Mouse (Mus musculus) hematopoietic stem cell, adult 5-6 weeks (primary cell): Measurements from ENCODE around the gene Pi16. TPM values are rescaled to one million over a fixed set of nuclear protein-coding genes. Genes with fewer than 3 reads are reported as not detected.

Experiments used
- ATAC-seq, 2 experiments: fragments of 125-278 bp in 1 of 2; replicated peaks in 1 of 2; 2 replicates each; pipeline ENCODE4 v1.8.0; 2016 to 2017; ENCODE audit warnings: inconsistent platforms in 2 of 2, mild to moderate bottlenecking in 2 of 2, moderate number of reproducible peaks in 2 of 2, low read depth in 1 of 2, moderate TSS enrichment in 1 of 2; ENCODE audit not compliant: low FRiP score in 2 of 2, poor library complexity in 2 of 2, severe bottlenecking in 2 of 2, insufficient read depth in 1 of 2, low TSS enrichment in 1 of 2
- total RNA-seq: library from RNA; stranded (forward); fragments of 172-1452, 232-1000 nt; gene quantifications from 2 replicates; pipeline ENCODE4 v1.2.3, GENCODE M21; 2017

Pi16 gene
- total RNA-seq, 1 experiment from 2014 or later = 1.8 TPM

- ATAC-seq = no peak
Measured at GRCm38 (mm10) chr17:29321765-29322602, 4.5 kb downstream of the Pi16 start.

DNA sequence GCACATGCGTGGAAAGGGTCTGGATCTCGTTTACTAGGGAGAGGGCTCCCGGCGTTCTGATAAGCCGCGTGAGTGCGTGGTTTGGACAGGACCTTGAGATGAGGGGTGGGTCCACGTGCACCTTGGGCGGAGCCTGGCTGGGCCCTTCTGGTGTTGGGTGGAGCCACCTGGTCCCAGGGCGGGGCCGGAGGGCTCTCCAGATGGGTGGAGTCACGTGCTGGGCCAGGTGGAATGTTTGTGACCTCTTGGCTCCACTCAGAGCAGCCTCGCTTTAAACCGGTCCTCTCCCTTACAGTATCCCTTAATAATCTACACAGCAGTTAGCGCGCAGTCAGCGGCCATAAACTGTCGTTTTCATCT lies 5.1 kb downstream of the Pi16 start:
- no peak for ATAC-seq

DNA sequence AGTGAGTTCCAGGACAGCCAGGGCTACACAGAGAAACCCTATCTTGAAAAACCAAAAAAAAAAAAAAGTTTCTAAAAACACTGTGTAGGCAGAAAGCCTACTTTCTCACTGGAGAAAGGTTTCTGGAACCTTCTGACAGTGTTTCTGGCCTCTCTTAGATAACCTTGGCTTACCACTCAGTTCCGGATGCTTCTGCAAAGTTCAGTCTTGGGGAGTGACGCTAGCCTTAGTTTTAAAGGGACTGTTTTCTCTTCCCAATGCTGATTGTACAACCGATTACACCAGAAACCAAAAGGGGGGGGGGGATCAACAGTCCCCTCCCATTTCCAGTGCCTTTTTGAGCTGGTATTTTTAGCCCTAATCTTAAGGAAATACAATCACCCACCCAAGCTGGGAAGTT lies 6.1 kb downstream of the Pi16 start:
- ATAC-seq = no peak

DNA sequence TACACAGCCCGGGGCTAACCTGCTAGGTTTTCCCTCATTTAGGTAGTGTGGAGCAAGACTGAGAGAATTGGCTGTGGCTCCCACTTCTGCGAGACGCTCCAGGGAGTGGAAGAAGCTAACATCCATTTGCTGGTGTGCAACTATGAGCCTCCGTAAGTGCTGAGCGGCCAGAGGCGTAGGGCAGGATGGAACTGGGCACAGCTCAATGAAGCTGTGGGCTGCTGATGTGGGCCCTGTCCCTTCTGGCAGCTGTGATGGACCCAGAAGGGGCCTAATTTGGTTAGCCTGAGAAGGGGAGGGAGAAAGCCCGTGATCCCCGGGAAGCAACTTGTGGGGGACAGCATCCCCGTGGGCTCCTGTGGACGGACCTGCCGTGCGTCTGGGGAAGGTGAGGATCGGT lies 8.4 kb downstream of the Pi16 start:
- no peak for ATAC-seq

GRCm38 (mm10) chr17:29326531-29327529 lies 9.3 kb downstream of the Pi16 start:
- ATAC-seq = 0 out of 4 replicates have a peak, but pooled peaks of 1 of the 2 experiments have one; percentile 23

GRCm38 (mm10) chr17:29327691-29328090 lies 10.2 kb downstream of the Pi16 start:
- no peak for ATAC-seq

DNA sequence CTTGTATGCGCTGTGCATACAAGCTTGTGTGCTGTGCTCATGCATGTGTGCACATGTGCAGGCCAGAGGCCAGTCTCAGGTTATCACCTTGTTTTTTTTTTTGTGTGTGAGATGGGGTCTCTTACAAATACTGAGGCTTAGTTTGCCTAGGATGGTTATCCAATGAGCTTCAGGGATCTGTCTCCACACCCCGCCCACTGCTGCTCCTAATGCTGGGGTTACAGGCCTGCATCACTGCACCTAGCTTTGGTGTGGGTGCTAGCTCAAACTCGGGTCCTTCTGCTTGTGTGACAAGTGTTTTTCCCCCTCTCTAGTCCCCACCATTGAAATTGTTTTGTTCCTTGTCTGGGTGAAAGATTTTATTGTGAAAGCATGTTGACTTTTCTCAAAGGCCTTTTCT lies 12.7 kb downstream of the Pi16 start:
- no peak for ATAC-seq

- no peak for ATAC-seq
Measured at GRCm38 (mm10) chr17:29330671-29331410, 13.4 kb downstream of the Pi16 start.

DNA sequence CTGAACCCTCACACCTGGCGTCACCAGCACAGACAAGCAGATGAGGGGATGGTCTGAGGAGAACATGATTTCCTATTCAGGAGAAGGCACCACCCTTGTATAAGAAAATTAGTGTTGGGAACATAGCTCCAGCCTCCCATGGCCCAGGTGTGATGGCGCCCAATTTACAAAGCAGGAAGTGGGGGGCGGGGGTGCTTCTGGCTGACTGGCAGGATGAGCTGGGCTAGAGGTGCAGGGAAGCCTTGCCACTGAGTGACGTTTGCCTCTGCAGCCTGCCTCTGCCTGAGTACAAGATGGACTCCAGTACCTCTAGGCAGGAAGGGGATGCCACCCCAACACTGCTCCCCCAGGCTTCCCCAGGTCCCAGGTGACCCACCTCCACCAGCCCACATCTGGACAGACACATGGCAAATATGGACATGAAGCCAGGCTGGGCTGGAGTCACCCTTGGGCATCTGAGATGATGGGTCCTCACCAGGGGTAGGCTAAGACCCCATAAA lies 14.8 kb downstream of the Pi16 start:
- no peak for ATAC-seq

DNA sequence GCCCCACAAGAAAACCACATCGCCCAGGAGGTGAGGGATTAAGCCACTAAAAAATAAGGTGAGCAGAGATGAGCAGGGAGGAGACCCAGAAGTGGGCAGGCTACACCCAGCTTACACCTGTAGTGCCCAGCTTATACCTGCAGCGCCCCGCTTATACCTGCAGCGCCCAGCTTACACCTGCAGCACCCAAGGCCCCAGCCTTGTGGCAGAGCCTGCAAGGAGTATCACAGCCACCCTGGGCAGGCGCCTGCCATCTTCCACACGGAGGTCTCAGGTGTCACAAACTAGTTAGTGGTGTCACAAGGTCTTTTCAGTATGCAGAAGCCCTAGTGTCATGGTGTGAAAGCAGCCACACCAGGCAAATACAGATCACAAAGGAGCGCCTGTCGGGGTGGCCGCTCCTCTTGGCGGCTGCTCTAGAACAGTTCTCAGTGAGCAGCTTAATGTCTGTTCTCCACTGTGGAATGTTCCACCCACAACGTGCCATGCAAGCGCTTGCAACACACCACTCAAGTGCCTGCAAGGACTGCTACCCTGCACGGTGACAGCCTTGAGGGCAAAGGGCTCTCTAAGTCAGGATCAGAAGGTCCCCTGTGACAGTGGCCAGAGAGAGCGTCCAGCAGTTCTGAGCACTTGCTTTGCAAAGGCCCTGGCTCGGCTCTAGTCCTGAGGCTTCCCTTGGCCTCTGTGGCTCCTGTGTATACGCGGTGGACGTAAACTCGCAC lies 18.9 kb downstream of the Pi16 start:
- no peak for ATAC-seq

GRCm38 (mm10) chr17:29337979-29338823 lies 20.7 kb downstream of the Pi16 start:
- ATAC-seq = no peak

DNA sequence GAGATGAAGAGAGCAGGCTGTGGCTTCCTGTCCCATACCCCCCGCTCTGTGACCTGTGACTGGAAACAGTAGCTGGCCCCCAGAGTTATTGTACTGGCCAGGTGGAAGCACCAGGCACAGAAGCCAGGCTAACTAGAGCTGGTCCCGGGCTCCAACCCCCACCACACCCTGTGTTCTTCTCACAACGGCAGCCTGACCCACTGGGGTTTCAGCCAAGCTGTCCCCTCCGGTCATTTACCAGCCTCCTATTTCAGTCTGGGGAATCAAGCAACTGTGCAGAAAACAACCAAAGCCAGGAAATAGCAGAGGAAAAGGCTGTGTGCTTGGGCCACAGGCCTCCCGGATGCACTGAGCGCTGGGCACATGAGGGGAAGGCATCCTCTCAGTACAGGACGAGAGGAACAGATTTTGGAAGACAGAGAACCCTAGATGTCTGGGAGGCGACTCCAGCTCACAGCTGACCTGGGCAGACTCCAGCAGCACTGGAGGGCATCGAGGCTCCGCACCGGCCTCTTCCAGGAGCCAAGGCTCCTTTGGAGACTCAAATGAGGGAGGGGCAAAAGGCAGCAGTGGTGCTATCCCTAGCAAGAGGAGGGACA lies 21.8 kb downstream of the Pi16 start:
- ATAC-seq = no peak

DNA sequence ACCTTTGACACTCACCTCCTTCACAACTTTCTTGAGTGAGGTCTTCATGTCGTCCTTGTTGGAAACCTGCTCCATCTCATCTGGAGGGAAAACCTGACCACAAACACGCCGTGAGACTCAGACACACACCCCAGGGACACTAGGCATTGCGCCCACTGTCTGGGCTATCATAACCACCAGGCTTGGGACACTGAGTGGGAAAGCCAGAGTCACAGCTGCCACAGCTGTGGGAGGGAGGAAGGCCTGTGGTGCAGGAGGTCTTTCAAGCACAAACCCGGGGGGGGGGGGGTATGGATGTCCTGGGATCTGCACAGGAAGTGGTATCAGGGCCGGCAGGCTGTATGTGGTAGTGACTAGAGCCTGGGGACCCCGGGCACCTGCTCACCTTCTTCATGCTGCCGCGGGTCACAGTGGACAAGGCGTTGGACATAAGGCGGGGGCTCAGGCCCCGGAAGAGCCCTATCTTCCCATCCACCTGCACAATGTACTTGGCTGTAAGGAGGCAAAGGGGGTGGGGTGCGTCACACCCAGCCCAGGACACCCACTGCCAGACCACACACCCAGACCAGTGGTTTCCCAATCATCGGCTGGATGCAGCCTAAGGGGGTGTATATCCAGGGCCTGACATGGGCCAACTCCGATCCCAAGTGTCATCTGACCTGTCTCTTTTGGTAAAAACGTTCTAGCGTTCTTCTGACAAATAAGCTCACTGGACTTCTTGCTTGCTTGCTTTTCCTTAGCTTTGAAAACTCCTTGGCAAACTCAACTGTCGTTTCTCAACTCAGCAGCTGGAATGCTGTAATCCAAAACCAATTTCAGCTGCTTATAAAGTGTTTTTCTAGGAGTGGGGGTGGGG lies 23.2 kb downstream of the Pi16 start:
- ATAC-seq = no peak

GRCm38 (mm10) chr17:29341591-29342003 lies 24.1 kb downstream of the Pi16 start:
- peak; percentile 75 to 81 for ATAC-seq
